Mouse (Mus musculus): ENCODE data around the gene Fam169b.

- TF ChIP-seq CTCF (IDR thresholded peaks at IDR 0.05; ENCODE audit: borderline replicate concordance, control insufficient read depth, extremely low read depth, insufficient read depth, low read length, poor library complexity), result no peak
- TF ChIP-seq POLR2A (IDR thresholded peaks at IDR 0.05; ENCODE audit: control insufficient read depth, extremely low read depth, insufficient read depth, low read length, poor library complexity), result no peak
These were observed 23.2 kb upstream of the Fam169b start for GRCm38 (mm10) chr7:68250411-68250810.

Measured in thymus, adult 2 months (tissue).